Mouse (Mus musculus): ENCODE measurements at regions not wholly inside any gene's neighbourhood (a gene's known extent, or its start where the extent isn't known, plus 50 kb on each side); places are given as distances from the start of the nearest gene placed in this dataset.

- TF ChIP-seq CTCF (IDR thresholded peaks at IDR 0.05; ENCODE audit: borderline replicate concordance, insufficient read depth, low read depth, low read length) (no peak), POLR2A (IDR thresholded peaks at IDR 0.05; ENCODE audit: borderline replicate concordance, insufficient read depth, low read length) (no peak)
Observed at GRCm38 (mm10) chr3:52651862-52652475, 365.1 kb downstream of the Cog6 start.

Data from cerebellum, adult 2 months (tissue).